Mouse (Mus musculus) heart, postnatal 0 days (tissue): ENCODE measurements around the gene Mrpl23. TPM values are rescaled to one million over a fixed set of nuclear protein-coding genes. Genes with fewer than 3 reads are reported as not detected.

ENCODE experiments used
- ATAC-seq: fragments of 200-750 bp; cut with Nextera tagmentation; 2 replicates; pipeline ENCODE4 v1.8.0; 2017; ENCODE audit warnings: low read depth, moderate number of reproducible peaks, moderate library complexity; ENCODE audit not compliant: insufficient read depth
- DNase-seq: peaks from one replicate; pipeline ENCODE4 v3.0.0-alpha.2; 2016; ENCODE audit warnings: low spot score
- H3K27ac ChIP-seq: fragments of 300-500 bp; sonication (generic); 2 replicates; pipeline ENCODE4 v1.5.1; 2014; ENCODE audit warnings: low read depth, mild to moderate bottlenecking
- H3K27me3 ChIP-seq: fragments of 300-500 bp; sonication (generic); 2 replicates; pipeline ENCODE4 v1.6.1; 2014; ENCODE audit warnings: low read length, mixed read lengths; ENCODE audit not compliant: control insufficient read depth, insufficient read depth
- H3K36me3 ChIP-seq: fragments of 300-500 bp; sonication (generic); replicated peaks from 2 replicates; pipeline ENCODE4 v1.6.1; 2014; ENCODE audit warnings: low read length, mixed read lengths; ENCODE audit not compliant: control insufficient read depth, insufficient read depth
- H3K4me1 ChIP-seq: fragments of 300-500 bp; sonication (generic); 2 replicates; pipeline ENCODE4 v1.6.1; 2014; ENCODE audit warnings: antibody characterized with exemption; ENCODE audit not compliant: control insufficient read depth, insufficient read depth
- H3K4me2 ChIP-seq: fragments of 300-500 bp; sonication (generic); 2 replicates; pipeline ENCODE4 v1.6.1; 2014; ENCODE audit warnings: low read depth, mild to moderate bottlenecking, low read length, moderate library complexity
- H3K4me3 ChIP-seq: fragments of 300-500 bp; sonication (generic); 2 replicates; pipeline ENCODE4 v1.5.1; 2014; ENCODE audit warnings: low read depth, low read length
- H3K9ac ChIP-seq: fragments of 300-500 bp; sonication (generic); replicated peaks from 2 replicates; pipeline ENCODE4 v1.6.1; 2014; ENCODE audit warnings: low read depth, low read length, mixed read lengths
- H3K9me3 ChIP-seq: fragments of 300-500 bp; sonication (generic); replicated peaks from 2 replicates; pipeline ENCODE4 v1.6.1; 2016; ENCODE audit warnings: low read length; ENCODE audit not compliant: control insufficient read depth
- CTCF ChIP-seq: IDR thresholded peaks from 2 replicates; pipeline ENCODE4 v1.5.1; 2016; ENCODE audit warnings: antibody characterized with exemption, control low read depth, low read depth
- EP300 ChIP-seq: IDR thresholded peaks from 2 replicates; pipeline ENCODE4 v1.6.1; 2016; ENCODE audit warnings: antibody characterized with exemption, low read depth
- WGBS: fragments of 180-500 bp; shearing (Covaris S2); extraction: QIAGEN DNeasy Blood & Tissue Kit; methylation state at CpG from one replicate; pipeline ENCODE4 v1.1.7; 2014; 5-methylcytosine and 5-hydroxymethylcytosine counted together
- polyA plus RNA-seq: library from polyadenylated mRNA; unstranded; fragments of >200 nt; fragmentation: Nextera tagmentation; extraction: Ambion mirVana; gene quantifications from 2 replicates; pipeline ENCODE4 v1.2.1, GENCODE M21; 2015
- total RNA-seq: library from RNA; depleted of rRNA; stranded (reverse); fragments of >200 nt; gene quantifications from 2 replicates; pipeline ENCODE4 v1.2.3, GENCODE M21; 2014; ENCODE audit warnings: low replicate concordance

The Mrpl23 gene
- total and polyA plus RNA-seq, 2 experiments from 2014 or later, result 14.9 to 87.2 TPM

DNA sequence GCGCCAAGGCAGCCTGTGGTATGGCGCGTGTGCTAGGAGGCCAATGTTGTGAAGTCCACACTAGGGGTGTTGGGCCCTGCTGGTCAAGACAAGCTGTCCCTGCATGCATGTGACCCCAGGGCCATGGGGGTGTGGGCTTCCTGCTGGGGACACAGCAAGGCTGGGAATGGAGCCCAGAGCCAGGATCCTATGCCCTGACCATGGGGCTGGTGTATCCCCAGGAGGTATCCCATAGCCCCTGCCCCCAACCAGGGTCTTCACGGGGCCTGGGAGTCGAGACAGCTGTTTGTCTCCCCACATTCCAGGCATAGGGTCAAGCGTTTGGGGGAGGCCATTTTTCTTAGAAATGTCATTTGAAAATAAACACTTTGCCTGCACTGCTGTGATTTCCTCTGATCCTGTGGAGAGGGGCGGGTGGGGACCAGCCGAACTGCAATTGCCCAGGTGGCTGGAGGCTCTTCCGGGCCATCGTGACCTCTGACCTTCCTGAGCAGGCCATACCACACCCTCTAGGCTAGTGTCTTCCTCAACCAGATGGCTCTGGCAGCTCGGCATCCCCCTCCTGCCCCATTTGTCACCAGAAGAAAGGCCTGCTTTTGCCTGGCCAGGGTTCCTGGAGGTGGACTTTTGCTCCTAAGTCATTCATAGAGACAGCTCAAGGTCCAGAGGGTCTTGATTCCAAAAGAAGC, 32.6 kb downstream of the Mrpl23 start:
- Histone ChIP-seq H3K27me3 (no peaks in the 10 kb centered on the region), H3K4me2 (no peak overlapping the region), H3K9ac (no peak overlapping the region), H3K36me3 (no peaks in the 10 kb centered on the region), H3K9me3 (no peaks in the 10 kb centered on the region), H3K27ac (no peak overlapping the region), H3K4me3 (no peak overlapping the region), H3K4me1 (peaks cover 27% of the 10 kb centered on the region)
- WGBS, result 60% methylated on average over 11 of the region's 11 CpGs
- DNase-seq (no peak), ATAC-seq (no peak)
- TF ChIP-seq EP300 (no peak), CTCF (no peak)

DNA sequence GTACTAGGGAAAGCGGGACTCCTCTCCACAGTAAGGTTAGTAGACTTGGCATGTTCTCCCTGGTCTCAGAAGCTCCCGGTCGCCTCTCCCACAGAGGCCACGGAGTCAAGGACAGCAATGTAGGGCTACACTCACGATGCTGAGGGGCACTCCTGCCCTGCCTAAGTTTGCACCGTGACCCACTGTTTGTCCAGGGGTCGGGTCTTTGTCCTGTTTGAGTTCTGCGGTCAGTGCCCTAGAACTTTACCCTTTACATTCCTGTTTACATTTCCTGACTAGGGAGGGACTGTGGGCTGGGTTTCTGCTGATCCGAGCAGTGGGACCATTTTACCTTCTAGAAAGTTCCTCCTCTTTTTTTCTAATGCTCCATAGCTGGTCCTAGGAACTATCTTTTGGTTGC, 34.0 kb downstream of the Mrpl23 start:
- no peaks in the 10 kb centered on the region for H3K36me3 ChIP-seq
- TF ChIP-seq EP300 (no peak), CTCF (no peak)
- no peak overlapping the region for H3K4me2 ChIP-seq
- no peak overlapping the region for H3K4me3 ChIP-seq
- no peak overlapping the region for H3K9ac ChIP-seq
- no peak overlapping the region for H3K27ac ChIP-seq
- WGBS, result 76% methylated on average over 9 of the region's 9 CpGs
- H3K27me3 ChIP-seq, result no peaks in the 10 kb centered on the region
- peaks cover 24% of the 10 kb centered on the region for H3K4me1 ChIP-seq
- DNase-seq (no peak), ATAC-seq (no peak)
- H3K9me3 ChIP-seq, result no peaks in the 10 kb centered on the region

DNA sequence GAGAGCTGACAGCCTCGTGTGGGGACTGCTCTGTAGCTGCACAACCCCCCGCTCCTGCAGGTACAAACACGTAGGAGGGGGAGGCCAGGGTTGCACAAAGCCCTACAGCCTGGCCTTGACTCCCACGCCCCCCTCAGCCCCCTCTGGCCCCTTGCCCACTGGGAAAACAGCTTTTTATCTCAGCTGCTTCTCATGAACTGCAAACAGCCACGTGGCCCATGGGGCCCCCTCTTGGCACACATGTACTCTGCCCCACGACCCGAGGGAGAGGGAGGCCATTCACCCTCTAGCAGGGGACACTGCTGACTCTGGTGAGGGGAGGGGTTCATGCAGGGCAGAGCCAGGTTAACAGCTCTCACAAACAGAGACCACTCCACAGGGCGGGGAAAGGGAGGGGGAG, 36.5 kb downstream of the Mrpl23 start:
- 25% methylated on average over 8 of the region's 8 CpGs for WGBS
- ATAC-seq (0 out of 2 replicates have a peak, but pooled peaks have one; percentile 13), DNase-seq (no peak)
- Histone ChIP-seq H3K4me3 (no peak overlapping the region), H3K4me2 (no peak overlapping the region), H3K9ac (no peak overlapping the region), H3K27ac (no peak overlapping the region), H3K36me3 (no peaks in the 10 kb centered on the region), H3K27me3 (no peaks in the 10 kb centered on the region), H3K9me3 (no peaks in the 10 kb centered on the region), H3K4me1 (peaks cover 35% of the 10 kb centered on the region)
- TF ChIP-seq EP300 (no peak), CTCF (no peak)

DNA sequence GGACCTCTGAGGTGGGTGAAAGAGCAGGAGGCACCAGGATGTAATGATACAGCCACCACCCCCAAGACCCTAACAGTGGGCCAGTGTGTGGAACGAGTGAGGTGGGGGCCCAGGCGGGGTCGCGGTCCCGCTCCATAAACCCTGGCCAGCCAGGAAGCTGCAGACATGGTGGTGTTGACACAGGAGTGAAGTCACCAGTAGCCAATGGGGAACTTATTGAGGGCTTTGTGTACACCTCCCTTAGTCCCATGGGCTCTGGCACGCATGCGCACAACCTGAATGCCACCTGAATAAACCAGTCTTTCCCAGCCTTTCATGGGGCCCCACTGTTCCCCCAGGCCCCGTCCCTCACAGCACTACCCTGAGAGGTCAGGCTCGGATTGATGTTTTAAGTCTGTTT, 38.1 kb downstream of the Mrpl23 start:
- DNase-seq (no peak), ATAC-seq (no peak)
- H3K36me3 ChIP-seq, result no peaks in the 10 kb centered on the region
- WGBS, result 80% methylated on average over 9 of the region's 9 CpGs
- H3K27me3 ChIP-seq, result no peaks in the 10 kb centered on the region
- TF ChIP-seq CTCF (no peak), EP300 (no peak)
- H3K4me3 ChIP-seq, result no peak overlapping the region
- H3K9me3 ChIP-seq, result no peaks in the 10 kb centered on the region
- no peak overlapping the region for H3K9ac ChIP-seq
- H3K4me2 ChIP-seq, result no peak overlapping the region
- H3K27ac ChIP-seq, result no peak overlapping the region
- peaks cover 40% of the 10 kb centered on the region for H3K4me1 ChIP-seq

DNA sequence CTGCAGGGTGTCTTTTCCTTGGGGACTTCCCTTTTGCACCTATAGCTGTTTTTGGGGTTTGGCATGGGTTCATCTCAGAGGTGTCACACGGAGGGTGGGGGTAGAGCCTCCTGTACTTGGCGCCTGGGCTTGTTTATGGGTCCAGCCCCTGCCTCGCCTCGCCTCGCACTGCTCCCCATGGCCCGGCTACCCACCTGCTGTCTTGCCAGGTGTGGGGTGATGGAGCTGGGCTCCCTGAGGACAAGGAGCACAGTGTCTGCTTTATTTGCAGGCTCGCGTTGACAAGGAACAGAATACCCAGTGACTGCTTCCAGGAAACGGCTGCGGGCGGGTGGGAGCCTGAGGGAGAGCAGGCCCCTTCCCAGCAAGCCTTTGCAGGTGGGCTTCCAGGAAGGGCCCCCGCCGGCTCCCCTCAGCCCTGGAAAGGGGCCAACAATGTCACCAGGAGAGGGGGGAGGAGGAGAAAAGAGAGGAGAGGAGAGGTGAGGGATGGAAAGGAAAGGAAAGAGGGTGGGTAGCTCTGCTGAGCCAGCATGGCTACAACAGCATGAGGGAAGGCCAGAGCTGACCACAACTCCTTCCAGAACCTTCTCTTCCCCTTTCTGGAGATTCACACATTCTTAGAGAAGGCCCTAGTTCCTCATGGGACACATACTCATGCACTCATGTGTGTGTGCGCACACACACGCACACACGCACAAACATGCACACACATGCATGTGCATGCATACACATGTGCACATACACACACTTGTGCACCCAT, 39.2 kb downstream of the Mrpl23 start:
- Histone ChIP-seq H3K4me1 (peaks cover 40% of the 10 kb centered on the region), H3K27ac (peak overlapping the region; percentile 18; the same call in 1 of the 2 replicates), H3K4me3 (no peak overlapping the region), H3K9ac (no peak overlapping the region), H3K4me2 (no peak overlapping the region), H3K36me3 (no peaks in the 10 kb centered on the region), H3K27me3 (no peaks in the 10 kb centered on the region), H3K9me3 (no peaks in the 10 kb centered on the region)
- WGBS, result 37% methylated on average over 16 of the region's 16 CpGs
- DNase-seq (no peak), ATAC-seq (no peak)
- TF ChIP-seq EP300 (no peak), CTCF (no peak)

DNA sequence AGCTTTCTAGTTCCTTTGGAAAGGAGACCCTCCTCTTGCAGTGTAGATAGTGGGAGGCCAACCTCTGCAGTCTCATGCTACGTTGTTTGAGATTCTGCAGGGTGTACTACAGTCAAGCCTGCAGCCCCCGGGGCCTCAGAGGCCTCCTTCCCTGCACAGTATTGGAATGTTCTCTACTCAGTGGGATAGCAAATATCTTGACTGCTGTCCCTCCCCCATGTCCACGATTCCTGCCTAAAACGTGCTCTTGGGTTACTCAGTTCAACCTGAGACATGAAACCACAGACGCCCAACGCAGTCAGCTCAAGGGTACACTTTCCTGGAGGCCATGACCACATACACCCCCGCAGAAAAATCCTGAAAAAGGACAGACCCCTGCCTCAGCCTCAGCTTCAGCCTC, 39.9 kb downstream of the Mrpl23 start:
- Histone ChIP-seq H3K9me3 (no peaks in the 10 kb centered on the region), H3K36me3 (no peaks in the 10 kb centered on the region), H3K27ac (peak overlapping the region; percentile 18; the same call in 1 of the 2 replicates), H3K4me2 (no peak overlapping the region), H3K9ac (no peak overlapping the region), H3K4me3 (no peak overlapping the region), H3K27me3 (no peaks in the 10 kb centered on the region), H3K4me1 (peaks cover 41% of the 10 kb centered on the region)
- DNase-seq (no peak), ATAC-seq (no peak)
- TF ChIP-seq CTCF, result no peak
- no peak for TF ChIP-seq EP300
- 27% methylated on average over 7 of the region's 7 CpGs for WGBS
